Mouse (Mus musculus): ENCODE measurements around the gene Klhdc7a.

Gene Klhdc7a

GRCm38 (mm10) chr4:139960086-139960713, 7.6 kb downstream of the Klhdc7a start:
- DNase-seq (ENCODE audit: low read depth): no peak

GRCm38 (mm10) chr4:139959188-139959587, 8.6 kb downstream of the Klhdc7a start:
- no peak for DNase-seq (ENCODE audit: low read depth)

- no peak for DNase-seq (ENCODE audit: low read depth)
Observed at GRCm38 (mm10) chr4:139950876-139951485, 16.8 kb downstream of the Klhdc7a start.

GRCm38 (mm10) chr4:139950431-139950848, 17.4 kb downstream of the Klhdc7a start:
- DNase-seq (ENCODE audit: low read depth): no peak

GRCm38 (mm10) chr4:139948591-139948990, 19.2 kb downstream of the Klhdc7a start:
- DNase-seq (ENCODE audit: low read depth): no peak

GRCm38 (mm10) chr4:139947341-139947740, 20.5 kb downstream of the Klhdc7a start:
- DNase-seq (ENCODE audit: low read depth): no peak

GRCm38 (mm10) chr4:139941831-139942230, 26.0 kb downstream of the Klhdc7a start:
- DNase-seq (ENCODE audit: low read depth): no peak

GRCm38 (mm10) chr4:139935557-139935956, 32.3 kb downstream of the Klhdc7a start:
- DNase-seq (ENCODE audit: low read depth): no peak

GRCm38 (mm10) chr4:139932970-139933801, 34.6 kb downstream of the Klhdc7a start:
- DNase-seq (ENCODE audit: low read depth): no peak

- no peak for DNase-seq (ENCODE audit: low read depth)
Observed at GRCm38 (mm10) chr4:139931790-139932510, 35.9 kb downstream of the Klhdc7a start.

- no peak for DNase-seq (ENCODE audit: low read depth)
Observed at GRCm38 (mm10) chr4:139930885-139931284, 36.9 kb downstream of the Klhdc7a start.

GRCm38 (mm10) chr4:139926161-139926561, 41.7 kb downstream of the Klhdc7a start:
- DNase-seq (ENCODE audit: low read depth): no peak

- DNase-seq (ENCODE audit: low read depth): no peak
Observed at GRCm38 (mm10) chr4:139925275-139926160, 42.3 kb downstream of the Klhdc7a start.

- DNase-seq (ENCODE audit: low read depth): no peak
Observed at GRCm38 (mm10) chr4:139916731-139917130, 51.1 kb downstream of the Klhdc7a start.
